Mouse (Mus musculus): ENCODE results near the gene Itgb1bp1.

- TF ChIP-seq POLR2A (IDR thresholded peaks at IDR 0.05; ENCODE audit: low read depth, low read length): no peak
- no peak for TF ChIP-seq CTCF (conservative IDR thresholded peaks at IDR 0.05; ENCODE audit: insufficient read depth, insufficient read length, low read depth, low read length)
Observed at GRCm38 (mm10) chr12:21264241-21264640, 21.8 kb downstream of the Itgb1bp1 start.
